Mouse (Mus musculus): ENCODE data around the gene Cyth2. TPM values are rescaled to one million over a fixed set of nuclear protein-coding genes. Genes with fewer than 3 reads are reported as not detected.

Gene Cyth2
- total RNA-seq, 2 experiments from 2014 or later, result 121 to 125 TPM

GRCm38 (mm10) chr7:45785388-45786135, 28.8 kb downstream of the Cyth2 start:
- peak in 1 of 2 experiments; percentile 52 for DNase-seq

DNA sequence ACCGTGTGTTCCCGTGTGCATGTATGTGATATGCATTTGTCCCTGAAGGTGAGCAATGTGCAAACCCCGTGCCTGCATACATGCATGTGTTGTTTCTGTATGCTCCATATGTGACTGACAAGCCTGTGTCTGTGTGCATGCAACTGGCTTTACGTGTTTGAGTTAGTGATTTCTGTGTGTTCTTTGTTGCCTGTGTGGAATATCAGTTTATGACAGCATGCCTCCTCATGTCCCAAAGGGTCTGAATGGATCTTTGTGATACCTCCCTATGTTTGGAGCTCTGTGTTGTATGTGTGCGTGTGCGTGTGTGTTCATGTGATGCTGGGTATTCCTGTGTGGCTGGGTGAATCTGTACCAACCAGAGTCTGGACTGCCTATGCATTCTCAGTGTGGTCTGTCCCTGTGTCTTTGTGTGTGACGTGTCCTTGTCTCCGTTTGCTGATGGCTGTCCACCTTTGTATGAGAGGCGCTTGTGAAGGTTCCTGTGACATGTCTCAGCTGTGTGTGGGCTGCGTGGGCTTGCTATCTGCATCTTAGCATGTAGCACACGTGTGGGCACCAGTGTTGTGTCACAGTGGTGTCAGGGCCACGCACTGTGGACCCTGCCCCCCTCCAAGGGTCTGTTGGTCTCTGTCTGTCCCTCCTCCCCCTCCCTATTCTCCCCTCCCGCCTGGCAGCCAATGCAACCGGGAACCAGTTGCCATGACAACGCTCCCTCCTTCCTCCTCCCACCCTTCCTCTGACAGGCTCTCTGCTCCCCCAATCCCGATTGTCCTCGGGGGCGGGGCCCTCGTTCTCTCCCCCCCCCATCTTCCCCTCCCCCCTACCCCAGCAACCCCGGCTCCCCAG, 29.6 kb downstream of the Cyth2 start, which contains the start of gene Sult2b1:
Sult2b1 (minus strand) TSS at position 146 of the 849 bp plus-strand sequence.
- peak; percentile 57 to 73 for DNase-seq

- peak; percentile 70 to 82 for DNase-seq
These were observed 30.8 kb downstream of the Cyth2 start, which contains the start of gene Lmtk3 for GRCm38 (mm10) chr7:45783511-45784091. Gene Lmtk3 (plus strand): TSS chr7:45783738.

- DNase-seq, result no peak
These were observed 32.1 kb downstream of the Cyth2 start for GRCm38 (mm10) chr7:45782271-45782670.

DNA sequence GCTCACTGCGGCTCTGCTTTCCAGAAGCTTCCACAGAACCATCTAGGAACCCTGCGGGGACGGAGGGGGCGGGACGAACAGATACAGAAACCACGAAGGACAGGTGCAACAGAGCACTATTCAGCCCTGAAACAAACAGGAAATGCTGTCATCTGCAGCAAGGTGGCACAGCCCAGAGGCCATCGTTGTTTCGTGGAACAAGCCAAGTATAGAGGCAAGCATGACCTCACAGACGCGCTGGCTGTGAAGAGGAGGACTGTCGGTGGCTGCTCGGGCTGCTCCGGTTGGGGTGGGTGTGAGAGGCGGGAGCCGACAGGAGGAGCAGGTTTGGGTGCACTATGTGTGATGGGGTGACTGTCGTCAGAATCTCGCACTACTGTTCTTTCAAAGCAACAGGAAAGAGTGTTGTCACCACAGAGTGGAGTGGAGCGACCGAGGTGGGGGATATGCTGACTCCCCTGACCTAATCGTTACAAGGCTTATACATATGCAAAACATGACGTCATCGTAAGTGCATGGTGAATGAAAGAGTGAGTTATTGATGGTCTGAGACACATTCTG, 35.2 kb downstream of the Cyth2 start:
- no peak for DNase-seq

GRCm38 (mm10) chr7:45775237-45775636, 39.1 kb downstream of the Cyth2 start:
- no peak for DNase-seq

GRCm38 (mm10) chr7:45771101-45771500, 43.3 kb downstream of the Cyth2 start:
- no peak for DNase-seq

DNA sequence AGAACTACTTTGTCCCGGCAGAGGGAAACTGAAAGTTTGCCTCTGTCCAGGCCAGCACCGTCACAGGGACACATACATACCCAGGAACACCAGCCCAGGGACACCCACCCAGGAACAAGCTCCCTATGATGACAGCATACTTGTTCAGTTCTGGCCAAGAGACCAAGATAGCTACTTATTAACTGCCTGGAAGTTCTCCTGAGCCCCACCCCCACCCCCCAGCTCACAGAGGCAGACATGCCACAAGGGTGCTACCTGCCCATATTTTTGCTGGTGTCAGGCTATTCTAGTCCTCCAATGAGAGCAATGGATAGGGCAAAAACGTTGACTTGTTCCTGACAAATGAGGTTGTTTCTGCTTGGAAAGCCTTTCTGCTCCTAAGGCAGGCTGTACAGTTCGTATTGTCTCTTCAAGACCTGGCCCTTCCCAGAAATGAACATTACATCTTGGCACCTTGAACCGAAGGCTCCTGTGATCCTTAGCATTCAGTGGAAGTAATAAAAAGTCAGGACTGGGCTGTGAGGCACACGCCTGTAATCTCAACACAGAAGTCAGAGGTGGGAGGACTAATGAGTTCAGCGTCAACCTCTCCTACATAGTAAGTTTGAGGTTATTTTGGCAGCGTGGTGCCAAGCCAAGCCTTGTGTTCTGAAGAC, 43.8 kb downstream of the Cyth2 start:
- DNase-seq, result no peak

DNA sequence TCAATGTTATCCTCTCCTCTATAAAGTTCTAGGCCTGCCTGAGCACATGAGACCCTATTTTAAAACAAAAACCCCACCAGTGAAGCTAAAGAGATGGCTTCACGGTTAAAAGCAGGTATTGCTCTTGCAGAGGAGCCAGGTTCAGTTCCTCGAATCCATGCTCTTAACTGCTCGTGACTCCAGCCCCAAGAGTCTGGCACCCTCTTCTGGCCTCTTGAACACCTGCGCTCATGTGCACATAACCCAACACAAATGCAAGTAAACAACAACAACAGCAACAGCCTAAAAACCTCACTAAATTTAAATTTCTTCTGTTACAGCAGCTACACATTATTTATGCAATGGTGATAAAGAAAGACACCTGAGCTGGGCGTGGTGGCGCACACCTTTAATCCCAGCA, 46.9 kb downstream of the Cyth2 start:
- DNase-seq, result no peak

GRCm38 (mm10) chr7:45766764-45767163, 47.6 kb downstream of the Cyth2 start:
- DNase-seq, result no peak

DNA sequence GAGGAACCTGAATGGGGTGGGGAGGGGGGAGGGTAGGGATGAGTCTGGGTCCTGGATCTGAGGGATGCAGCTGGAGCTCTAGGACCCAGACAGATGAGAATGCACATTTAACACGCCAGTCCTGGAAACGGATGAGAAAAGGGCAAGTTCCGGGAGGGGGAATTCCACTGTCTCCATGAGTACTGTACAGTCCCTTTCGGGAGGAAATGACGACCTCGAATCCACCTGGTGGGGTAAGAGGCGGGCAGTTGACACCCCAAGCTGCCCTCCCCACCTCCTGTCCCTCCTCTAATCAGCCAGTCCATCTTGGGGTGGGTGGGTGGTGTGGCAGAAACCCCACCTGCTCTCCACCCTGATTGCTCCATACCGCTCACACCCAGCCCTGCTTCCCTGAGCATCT, 48.4 kb downstream of the Cyth2 start:
- no peak for DNase-seq

DNA sequence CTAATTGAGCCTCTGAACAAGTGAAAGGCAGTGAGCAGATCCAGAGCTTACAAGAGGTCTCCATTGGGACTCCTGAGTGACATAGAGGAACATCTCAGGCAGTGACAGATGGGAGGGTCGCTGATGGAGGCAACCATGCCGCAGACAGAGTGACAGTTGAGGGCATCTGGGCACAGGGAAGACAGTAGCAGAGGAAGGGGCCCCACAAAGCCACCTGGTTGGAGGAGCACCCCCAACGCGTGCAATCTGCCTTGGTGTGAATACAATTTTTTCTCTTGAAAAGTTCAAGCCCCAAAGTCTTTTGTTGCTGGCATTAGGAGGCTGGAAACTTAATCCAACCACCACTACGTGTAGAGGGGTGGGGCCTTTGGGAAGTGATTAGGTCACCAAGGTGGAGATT, 54.2 kb downstream of the Cyth2 start:
- no peak for DNase-seq

DNA sequence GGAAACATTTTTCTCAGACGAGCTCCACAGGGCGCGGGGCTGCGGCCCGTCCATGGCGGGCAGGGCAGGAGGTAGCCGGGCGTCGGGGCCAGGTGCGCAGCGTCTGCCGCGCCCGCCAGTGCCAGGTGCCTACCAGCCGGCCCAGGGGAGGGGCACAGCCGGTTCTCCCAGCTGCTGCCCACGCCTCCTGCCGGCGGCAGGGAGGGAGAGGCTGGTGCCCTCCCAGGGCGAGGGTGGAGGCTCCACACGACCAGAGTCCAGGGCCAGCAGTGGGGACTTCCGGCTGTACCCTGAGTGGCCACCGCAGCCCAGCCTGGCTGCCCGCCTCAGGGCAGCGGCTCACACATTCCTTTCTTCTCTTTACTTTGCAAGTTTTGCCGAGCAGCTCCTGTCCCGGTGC, 55.0 kb downstream of the Cyth2 start:
- DNase-seq, result peak in 1 of 2 experiments; percentile 17

Other genes with a start within 250 kb of the Cyth2 start
- 100 to 1,000 TPM; 165 to 289 TPM for gene Bcat2, start 244.4 kb downstream of the Cyth2 start, total RNA-seq (2021)
- gene Fgf21, start 199.1 kb downstream of the Cyth2 start, total RNA-seq (2021), result under 1 TPM in 1 of 2 experiments, not detected in 1; 0.33 TPM
- not detected for gene Fut1, start 197.3 kb downstream of the Cyth2 start, total RNA-seq (2021)
- under 1 TPM; 0.16 to 0.20 TPM for gene Izumo1, start 192.8 kb downstream of the Cyth2 start, total RNA-seq (2021)
- gene Rasip1, start 187.1 kb downstream of the Cyth2 start, total RNA-seq (2021), result 10 to 100 TPM; 18.7 to 26.0 TPM
- gene Mamstr, start 174.6 kb downstream of the Cyth2 start, total RNA-seq (2021), result 10 to 100 TPM in 1 of 2 experiments, 1 to 10 TPM in 1; 3.0 to 11.0 TPM
- gene Fut2, start 148.2 kb downstream of the Cyth2 start, total RNA-seq (2021), result under 1 TPM in 1 of 2 experiments, not detected in 1; 0.17 TPM
- under 1 TPM; 0.23 to 0.83 TPM for gene Ntn5, start 130.6 kb downstream of the Cyth2 start, total RNA-seq (2021)
- gene Sec1, start 120.2 kb downstream of the Cyth2 start, total RNA-seq (2021), result under 1 TPM; 0.23 to 0.99 TPM
- 10 to 100 TPM in 1 of 2 experiments, 1 to 10 TPM in 1; 8.6 to 10.2 TPM for gene Car11, start 114.7 kb downstream of the Cyth2 start, total RNA-seq (2021)
- 100 to 1,000 TPM; 125 to 262 TPM for gene Dbp, start 109.5 kb downstream of the Cyth2 start, total RNA-seq (2021)
- 1,000 to 10,000 TPM; 1,050 to 1,062 TPM for gene Rpl18, start 99.1 kb downstream of the Cyth2 start, total RNA-seq (2021)
- gene Sphk2, start 96.6 kb downstream of the Cyth2 start, total RNA-seq (2021), result 10 to 100 TPM; 35.5 to 35.6 TPM
- under 1 TPM; 0.36 to 0.46 TPM for gene Fam83e, start 93.4 kb downstream of the Cyth2 start, total RNA-seq (2021)
- gene Spaca4, start 88.8 kb downstream of the Cyth2 start, total RNA-seq (2021), result not detected
- gene Lmtk3, start 30.8 kb downstream of the Cyth2 start, total RNA-seq (2021), result 1 to 10 TPM; 6.1 to 8.5 TPM
- gene Sult2b1, start 29.9 kb downstream of the Cyth2 start, total RNA-seq (2021), result 1 to 10 TPM; 1.1 to 1.4 TPM
- gene Kcnj14, start 10.2 kb upstream of the Cyth2 start, total RNA-seq (2021), result under 1 TPM; 0.16 to 0.53 TPM
- gene Grwd1, start 16.4 kb upstream of the Cyth2 start, total RNA-seq (2021), result 10 to 100 TPM; 27.1 to 36.0 TPM
- gene Kdelr1, start 58.2 kb upstream of the Cyth2 start, total RNA-seq (2021), result 100 to 1,000 TPM; 137 to 140 TPM
- gene Grin2d, start 63.8 kb upstream of the Cyth2 start, total RNA-seq (2021), result 1 to 10 TPM in 1 of 2 experiments, under 1 TPM in 1; 0.63 to 1.2 TPM
- under 1 TPM in 1 of 2 experiments, not detected in 1; 0.36 TPM for gene Syngr4, start 82.1 kb upstream of the Cyth2 start, total RNA-seq (2021)
- gene Tmem143, start 82.4 kb upstream of the Cyth2 start, total RNA-seq (2021), result 10 to 100 TPM; 55.1 to 66.5 TPM
- gene Emp3, start 106.8 kb upstream of the Cyth2 start, total RNA-seq (2021), result 100 to 1,000 TPM; 264 to 580 TPM
- gene Ccdc114, start 109.5 kb upstream of the Cyth2 start, total RNA-seq (2021), result 10 to 100 TPM; 31.8 to 38.9 TPM
- gene Abcc6, start 215.7 kb upstream of the Cyth2 start, total RNA-seq (2021), result under 1 TPM in 1 of 2 experiments, not detected in 1; 0.60 TPM
- gene Nomo1, start 219.1 kb upstream of the Cyth2 start, total RNA-seq (2021), result 10 to 100 TPM; 67.8 to 69.6 TPM